Mouse (Mus musculus) retina, adult 2 months (tissue): ENCODE data around the gene Prickle4.

Source experiments
- DNase-seq: peaks from one replicate; pipeline ENCODE4 v3.0.0-alpha.2; 2012; ENCODE audit warnings: low read depth, low spot score

The Prickle4 gene

GRCm38 (mm10) chr17:47706196-47706595 is 11.7 kb upstream of the Prickle4 start:
- DNase-seq = no peak

GRCm38 (mm10) chr17:47704692-47705091 is 10.2 kb upstream of the Prickle4 start:
- no peak for DNase-seq

DNA sequence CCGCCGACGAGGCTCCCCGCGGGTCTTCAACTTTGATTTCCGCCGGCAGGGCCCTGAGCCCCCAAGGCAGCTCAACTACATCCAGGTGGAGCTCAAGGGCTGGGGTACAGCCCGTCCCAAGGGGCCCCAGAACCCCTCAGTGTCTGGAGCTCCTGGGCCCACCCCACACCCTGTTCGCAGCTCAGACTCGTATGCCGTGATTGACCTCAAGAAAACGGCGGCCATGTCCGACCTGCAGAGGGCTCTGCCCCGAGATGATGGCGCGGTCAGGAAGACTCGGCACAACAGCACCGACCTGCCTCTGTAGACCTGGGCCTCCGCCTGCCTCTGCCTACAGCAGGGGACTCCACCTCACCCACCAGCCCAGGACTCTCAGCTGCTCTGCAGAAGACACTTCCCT is 9.0 kb upstream of the Prickle4 start:
- DNase-seq = no peak

- DNase-seq = no peak
Measured at GRCm38 (mm10) chr17:47702548-47703345, 8.2 kb upstream of the Prickle4 start.

DNA sequence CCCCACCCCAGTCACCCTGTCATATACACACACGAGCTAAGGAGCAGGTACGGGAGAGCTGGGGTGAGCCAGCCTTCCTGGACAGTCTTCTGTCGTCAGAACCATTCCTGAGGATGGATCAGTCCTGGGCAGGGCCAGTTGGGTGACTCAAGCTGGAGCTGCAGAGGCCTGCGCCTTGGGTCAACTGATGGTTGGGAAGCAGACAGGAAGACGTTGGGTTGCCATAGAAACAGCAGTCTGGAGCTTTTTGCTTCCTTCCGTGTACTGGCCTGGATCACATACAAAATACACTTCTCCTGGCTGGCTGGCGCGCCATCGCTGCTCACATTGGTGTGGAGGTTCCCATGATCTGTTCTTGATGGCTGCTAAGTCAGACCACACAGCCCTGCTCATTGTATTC is 7.3 kb upstream of the Prickle4 start:
- DNase-seq = no peak

DNA sequence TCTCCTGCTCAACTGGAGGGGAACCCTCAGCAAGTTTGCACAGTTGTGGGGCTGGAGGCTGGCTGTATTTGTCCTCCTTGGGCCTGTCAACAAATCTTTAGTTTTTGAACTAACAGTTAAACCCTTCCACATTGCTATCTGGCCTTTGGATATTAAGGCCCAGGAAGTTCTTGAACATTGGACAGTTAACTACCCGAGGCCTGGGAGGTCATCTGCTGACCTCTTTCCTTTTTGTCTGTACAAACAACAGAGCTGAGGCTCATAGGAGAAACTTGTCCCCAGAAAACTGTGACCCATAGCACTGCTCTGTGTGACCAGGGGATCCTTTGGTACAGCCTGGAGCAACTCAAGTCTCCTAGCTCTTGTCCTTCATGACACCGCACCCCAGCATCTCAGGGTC is 4.5 kb upstream of the Prickle4 start:
- DNase-seq = no peak

DNA sequence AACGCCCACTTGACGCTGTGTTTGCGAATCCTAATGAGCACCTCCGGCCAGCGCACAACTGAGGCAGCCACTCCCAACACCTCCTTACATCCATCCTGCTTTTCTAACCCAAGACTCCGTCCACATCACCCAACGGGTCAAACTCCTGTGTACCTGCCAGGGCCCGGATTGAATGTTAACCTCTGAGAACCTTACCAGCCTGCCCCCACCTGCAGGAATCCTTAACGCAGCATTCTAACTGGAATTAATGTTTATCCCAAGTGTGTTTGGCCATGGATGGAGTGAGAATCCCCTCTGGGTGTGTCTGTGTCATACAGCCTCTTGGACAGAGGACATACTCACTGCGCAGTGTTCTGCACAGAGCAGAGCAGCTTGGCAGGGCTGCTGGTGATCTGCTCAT is 3.6 kb upstream of the Prickle4 start:
- DNase-seq = no peak

GRCm38 (mm10) chr17:47695337-47695710 is 788 bp upstream of the Prickle4 start:
- no peak for DNase-seq

DNA sequence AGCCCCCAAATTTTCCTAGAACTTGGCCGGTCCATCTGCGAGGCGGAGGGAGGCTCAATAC is 264 bp downstream of the Prickle4 start, which contains the start of gene Gm21981:
Gm21981 (minus strand) TSS at position 14 of the 61 bp plus-strand sequence.
- DNase-seq = no peak

DNA sequence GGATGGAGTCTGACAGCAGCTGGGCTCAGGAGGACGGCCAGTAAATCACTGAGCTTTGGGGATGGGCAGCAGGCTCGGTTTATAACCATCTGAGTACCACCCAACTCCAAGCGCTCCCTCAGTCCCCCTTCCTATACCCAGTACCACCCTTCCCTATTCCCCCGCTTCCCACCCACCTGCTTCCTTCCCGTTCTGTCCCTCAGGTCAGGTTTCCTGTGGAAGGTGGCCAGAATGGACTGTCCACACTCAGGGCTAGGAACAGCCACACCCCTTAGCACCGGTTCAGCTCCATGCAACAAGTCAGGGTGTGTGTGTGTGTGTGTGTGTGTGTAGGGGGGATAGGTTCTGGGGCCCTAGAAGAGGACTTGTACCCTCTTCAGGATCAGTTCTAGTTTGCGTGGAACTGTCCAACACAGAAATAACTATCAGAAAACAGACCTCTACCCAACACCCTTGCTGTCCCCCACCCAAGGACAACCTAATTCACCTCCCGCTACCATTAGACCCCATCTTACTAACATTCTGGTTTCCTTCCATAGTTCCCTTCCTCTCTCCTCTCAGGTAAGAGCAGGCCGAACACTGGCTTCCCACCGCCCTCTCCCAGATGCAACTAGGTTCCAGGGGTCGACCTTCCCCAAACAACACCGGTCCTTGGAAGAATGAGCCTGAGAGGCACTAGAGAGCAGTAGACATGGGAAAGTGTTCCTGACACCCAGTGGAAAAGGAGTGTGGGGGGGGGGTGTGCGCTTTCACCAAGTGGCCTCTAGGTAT is 680 bp downstream of the Prickle4 start:
- DNase-seq = no peak

DNA sequence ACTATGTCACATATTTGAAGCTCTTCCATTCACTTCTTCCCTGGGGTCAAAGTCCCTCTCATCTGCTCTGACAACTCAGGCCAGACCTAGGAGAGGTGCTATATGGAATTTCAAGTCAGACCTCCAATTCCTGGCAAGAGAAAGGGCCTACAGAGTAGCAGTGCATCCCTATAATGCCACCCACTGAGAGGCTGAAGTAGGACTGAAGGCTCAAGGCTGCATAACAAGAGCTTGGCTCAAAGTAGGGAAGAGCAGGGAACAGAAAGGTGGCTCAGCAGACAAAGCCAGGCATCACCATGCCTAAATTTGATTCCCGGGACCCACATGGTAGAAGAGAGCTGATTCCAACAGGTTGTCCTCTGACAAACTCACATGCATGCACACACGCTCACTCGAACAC is 2.9 kb downstream of the Prickle4 start:
- DNase-seq = no peak

GRCm38 (mm10) chr17:47689894-47690293 is 4.6 kb downstream of the Prickle4 start:
- DNase-seq = no peak

DNA sequence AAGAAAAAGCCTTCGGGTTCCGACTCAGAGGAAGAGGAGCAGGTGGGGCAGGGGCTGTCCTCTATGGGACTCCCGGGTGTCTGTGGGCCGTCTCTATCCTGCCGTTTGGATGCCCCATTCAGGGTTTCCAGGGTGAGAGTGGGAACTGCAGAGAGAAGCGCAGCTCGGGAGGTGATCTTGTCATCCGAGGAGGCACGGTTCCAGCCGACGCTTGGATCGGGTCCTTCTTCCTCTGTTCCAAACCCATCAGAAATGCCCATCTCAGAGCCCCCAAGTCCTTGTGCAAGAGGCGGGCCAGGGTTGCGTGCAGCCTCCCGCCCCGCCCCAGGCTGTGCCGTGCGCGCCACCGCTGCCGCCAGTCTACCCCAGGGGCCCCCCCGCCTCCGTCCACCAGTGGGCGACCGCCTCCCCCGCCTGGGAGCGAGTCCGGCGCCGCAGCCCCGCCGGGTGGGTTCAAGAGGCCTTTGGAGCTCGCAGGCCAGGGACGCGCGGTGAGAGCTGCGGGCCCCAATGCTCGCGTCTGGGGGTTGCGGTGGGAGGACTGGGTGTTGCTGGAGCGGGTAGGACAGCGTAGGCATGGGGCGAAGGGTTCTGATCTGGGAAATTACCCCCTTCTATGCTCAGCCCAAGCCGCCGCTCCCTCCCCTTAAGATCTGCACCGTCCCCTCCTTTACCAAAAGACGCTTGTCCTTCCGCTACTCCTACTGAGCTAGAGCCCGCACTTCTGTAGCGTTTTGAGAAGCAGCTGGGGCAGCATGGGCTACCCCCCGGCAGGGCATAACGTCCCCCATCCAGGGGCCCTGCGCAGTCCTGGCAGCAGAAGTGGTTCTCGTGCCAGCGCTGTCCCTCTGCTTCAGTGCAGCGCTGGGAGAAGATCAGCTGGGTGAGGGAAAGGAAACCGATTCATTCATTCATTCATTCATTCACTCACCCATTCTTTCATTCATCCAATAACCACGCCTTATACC is 5.6 kb downstream of the Prickle4 start, which contains the start of gene Frs3:
Frs3 (plus strand) TSS at position 423 of the 968 bp plus-strand sequence.
- DNase-seq = peak; percentile 41

DNA sequence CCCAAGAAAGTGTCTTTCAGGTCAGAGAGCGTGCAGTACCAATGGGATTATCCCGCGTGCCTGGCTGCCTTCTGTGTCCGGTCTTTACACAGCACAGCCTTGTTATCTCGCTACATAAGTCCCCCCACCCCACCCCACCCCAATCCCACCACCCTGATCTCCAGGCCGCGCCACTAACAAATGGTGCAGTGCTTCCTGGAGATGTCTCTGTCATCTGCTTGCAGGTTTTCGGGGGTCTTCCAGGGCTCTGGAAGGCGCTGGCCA is 6.3 kb downstream of the Prickle4 start, which contains the start of gene Tomm6:
Tomm6 (minus strand) TSS at position 43 of the 264 bp plus-strand sequence.
- no peak for DNase-seq

- DNase-seq = peak; percentile 94
Measured at GRCm38 (mm10) chr17:47687409-47688343, 6.9 kb downstream of the Prickle4 start.

GRCm38 (mm10) chr17:47682836-47683235 is 11.7 kb downstream of the Prickle4 start:
- DNase-seq = no peak

GRCm38 (mm10) chr17:47678702-47679101 is 15.8 kb downstream of the Prickle4 start:
- no peak for DNase-seq

DNA sequence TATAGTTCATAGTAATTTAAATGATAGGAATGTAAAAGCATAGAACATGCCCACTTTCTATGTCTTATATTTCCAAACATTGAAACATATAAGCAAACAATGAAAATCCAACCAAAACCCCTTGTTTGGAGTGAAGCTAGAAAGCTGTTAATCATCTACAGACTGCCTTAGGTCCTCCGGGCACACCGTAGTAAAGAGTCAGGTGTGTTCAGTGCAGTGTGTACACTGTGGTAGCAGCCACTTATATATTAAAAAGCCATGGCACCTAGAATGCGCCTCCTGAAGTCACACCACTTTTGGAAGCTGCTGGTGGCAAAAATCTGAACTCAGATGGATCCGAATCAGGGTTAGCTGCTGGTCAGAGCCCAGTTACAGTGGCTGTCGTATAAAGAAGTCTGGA is 16.3 kb downstream of the Prickle4 start:
- no peak for DNase-seq

GRCm38 (mm10) chr17:47676581-47676980 is 18.0 kb downstream of the Prickle4 start:
- DNase-seq = no peak

DNA sequence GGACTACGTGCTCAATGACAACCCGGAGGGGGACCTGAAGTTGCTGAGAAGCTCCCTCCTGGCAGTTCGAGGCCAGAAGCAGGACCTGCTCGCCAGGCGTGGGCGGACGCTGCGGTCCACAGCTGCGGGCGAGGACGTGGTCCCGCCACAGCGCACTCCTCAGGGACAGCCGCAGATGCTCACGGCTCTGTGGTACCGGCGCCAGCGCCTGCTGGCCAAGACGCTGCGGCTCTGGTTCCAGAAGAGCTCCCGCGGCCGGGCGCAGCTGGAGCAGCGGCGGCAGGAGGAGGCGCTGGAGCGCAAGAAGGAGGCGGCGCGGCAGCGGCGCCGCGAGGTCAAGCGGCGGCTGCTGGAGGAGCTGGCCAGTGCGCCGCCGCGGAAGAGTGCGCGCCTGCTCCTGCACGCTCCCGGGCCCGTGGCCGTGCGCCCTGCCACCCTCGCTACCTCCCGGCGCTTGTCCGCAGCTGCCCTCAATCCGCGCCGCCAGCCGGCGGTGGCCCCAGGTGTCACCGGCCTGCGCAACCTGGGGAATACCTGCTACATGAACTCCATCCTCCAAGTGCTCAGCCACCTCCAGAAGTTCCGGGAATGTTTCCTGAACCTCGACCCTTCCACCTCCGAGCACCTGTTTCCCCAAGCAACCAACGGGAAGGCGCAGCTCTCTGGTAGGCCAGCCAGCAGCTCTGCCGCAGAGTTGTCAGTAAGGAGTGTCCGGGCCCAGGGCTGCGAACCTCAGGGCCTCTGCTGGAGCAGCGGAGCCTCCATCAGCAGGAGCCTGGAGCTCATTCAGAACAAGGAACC is 22.0 kb downstream of the Prickle4 start:
- DNase-seq = no peak

- no peak for DNase-seq
Measured at GRCm38 (mm10) chr17:47671988-47672310, 22.6 kb downstream of the Prickle4 start.
